Comparison of ENCODE assay signal across 20 mouse cellular contexts in the genomic region with DNA sequence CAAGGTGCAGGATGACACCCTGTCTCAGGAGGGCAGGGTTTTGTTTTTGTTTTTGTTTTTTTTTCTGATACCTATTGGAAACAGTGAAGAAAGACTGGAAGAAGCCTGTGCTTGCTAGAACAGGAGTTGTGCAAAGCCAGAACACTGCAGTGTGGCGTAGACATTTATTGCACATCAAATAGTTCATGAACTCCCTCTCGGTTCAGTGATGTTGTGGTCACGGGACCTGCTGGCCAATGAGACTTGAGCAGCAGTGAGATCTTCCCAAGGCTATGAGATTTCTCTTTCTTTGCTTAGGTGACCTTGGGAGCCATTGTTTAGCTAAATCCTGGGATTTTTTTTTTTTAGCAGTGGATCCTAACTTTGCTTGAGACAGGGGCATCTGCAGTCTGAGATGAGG. TPM values are rescaled to one million over a fixed set of nuclear protein-coding genes. Genes with fewer than 3 reads are reported as not detected.
"Had no signal": no experiment of that assay in that cellular context is flagged by ENCODE, and none has a peak within 500 bp of the region (broad histone marks: within the 10 kb centered on the region; RNA-seq: fewer than 3 reads in every experiment).

No protein-coding gene starts in this region.

- ATAC-seq: intestine, embryonic 15.5 days; midbrain, embryonic 13.5 days had no signal

- H3K9me3 ChIP-seq: intestine, embryonic 15.5 days; limb, embryonic 12.5 days; midbrain, embryonic 13.5 days; stomach, embryonic 15.5 days had no signal

- H3K4me3 ChIP-seq: intestine, embryonic 15.5 days; limb, embryonic 12.5 days; midbrain, embryonic 13.5 days; stomach, embryonic 15.5 days had no signal

- H3K36me3 ChIP-seq: intestine, embryonic 15.5 days; limb, embryonic 12.5 days; midbrain, embryonic 13.5 days; stomach, embryonic 15.5 days had no signal

- DNase-seq: kidney, adult 18-20 months; kidney, postnatal 10 days; lung, adult 18-20 months; lung, postnatal 36 days; right cerebral cortex, postnatal 14 days; thymus, adult 2 months; thymus, postnatal 25 days had no signal

- H3K9ac ChIP-seq: intestine, embryonic 15.5 days; limb, embryonic 12.5 days; midbrain, embryonic 13.5 days; stomach, embryonic 15.5 days had no signal

- H3K4me2 ChIP-seq: intestine, embryonic 15.5 days; limb, embryonic 12.5 days; midbrain, embryonic 13.5 days; stomach, embryonic 15.5 days had no signal

- H3K4me1 ChIP-seq: limb, embryonic 12.5 days; midbrain, embryonic 13.5 days; stomach, embryonic 15.5 days had no signal

- H3K27me3 ChIP-seq: intestine, embryonic 15.5 days; limb, embryonic 12.5 days; midbrain, embryonic 13.5 days; stomach, embryonic 15.5 days had no signal

- H3K27ac ChIP-seq: intestine, embryonic 15.5 days; limb, embryonic 12.5 days; midbrain, embryonic 13.5 days; stomach, embryonic 15.5 days had no signal

RNA-seq across cellular contexts. Expression of a gene that starts 2.3 kb away (rescaled TPM):
- total RNA-seq: megakaryocyte progenitor cell, adult 5-6 weeks; midbrain, postnatal 0 days had no signal
- polyA plus RNA-seq: limb, embryonic 12.5 days; midbrain, embryonic 13.5 days; midbrain, postnatal 0 days; neural tube, embryonic 14.5 days had no signal

RNA-seq across cellular contexts. Expression of a gene that starts 31.0 kb away (rescaled TPM):
- total RNA-seq: layer of hippocampus, adult 8-10 months had no signal
- polyA plus RNA-seq: testis, adult 2 months; urinary bladder, adult 2 months had no signal

RNA-seq across cellular contexts. Expression of a gene that starts 36.7 kb away (rescaled TPM):
- polyA plus RNA-seq: stomach, embryonic 15.5 days had no signal

RNA-seq across cellular contexts. Expression of a gene that starts 42.1 kb away (rescaled TPM):
- total RNA-seq: megakaryocyte progenitor cell, adult 5-6 weeks; midbrain, postnatal 0 days had no signal
- polyA plus RNA-seq: intestine, embryonic 15.5 days; kidney, embryonic 14.5 days; large intestine, adult 2 months; limb, embryonic 12.5 days; lung, embryonic 16.5 days; midbrain, embryonic 13.5 days; midbrain, postnatal 0 days; stomach, embryonic 15.5 days; urinary bladder, adult 2 months had no signal
